Mouse (Mus musculus) ES-E14 (cell line): ENCODE results near the gene Msn.

Experiments used
- CHD2 ChIP-seq: IDR thresholded peaks from 2 replicates; pipeline ENCODE4 v1.6.1; 2014; ENCODE audit warnings: mild to moderate bottlenecking, low read depth, low read length, inconsistent platforms
- HCFC1 ChIP-seq: IDR thresholded peaks from 2 replicates; pipeline ENCODE4 v1.6.1; 2012; ENCODE audit warnings: low read length, inconsistent platforms, borderline replicate concordance; ENCODE audit not compliant: insufficient read depth
- MAFK ChIP-seq: IDR thresholded peaks from 2 replicates; pipeline ENCODE4 v1.6.1; 2014; ENCODE audit warnings: mild to moderate bottlenecking, low read depth, low read length, inconsistent platforms; ENCODE audit not compliant: insufficient read depth
- ZC3H11A ChIP-seq: IDR thresholded peaks from 2 replicates; pipeline ENCODE4 v1.6.1; 2012; ENCODE audit warnings: low read depth, mild to moderate bottlenecking, inconsistent platforms, low read length, borderline replicate concordance
- ZNF384 ChIP-seq: IDR thresholded peaks from 2 replicates; pipeline ENCODE4 v1.6.1; 2012; ENCODE audit warnings: low read depth, low read length, inconsistent platforms

- TF ChIP-seq ZC3H11A (no peak), CHD2 (no peak), ZNF384 (no peak), MAFK (no peak), HCFC1 (no peak)
These were observed 9.6 kb upstream of the Msn start for GRCm38 (mm10) chrX:96086259-96086658.
